Mouse (Mus musculus): ENCODE measurements around the gene Fkbp10. TPM values are rescaled to one million over a fixed set of nuclear protein-coding genes. Genes with fewer than 3 reads are reported as not detected.

Fkbp10 gene
- polyA plus RNA-seq, 1 experiment from 2014 or later = 62.1 TPM

GRCm38 (mm10) chr11:100421537-100421936 lies 6.0 kb downstream of the Fkbp10 start:
- 80% methylated on average over 8 of the region's 8 CpGs for WGBS
- TF ChIP-seq CTCF (IDR thresholded peaks at IDR 0.05; ENCODE audit: low read depth) (no peak), EP300 (optimal IDR thresholded peaks at IDR 0.05) (no peak)
- Histone ChIP-seq H3K27ac (replicated peaks) (no peak overlapping the region), H3K4me3 (ENCODE audit: low read depth, low read length) (no peak overlapping the region), H3K36me3 (ENCODE audit: control insufficient read depth, insufficient read depth, low read length) (peaks cover 2% of the 10 kb centered on the region; the same call in 1 of the 2 replicates), H3K4me1 (replicated peaks; ENCODE audit: control insufficient read depth, insufficient read depth) (no peaks in the 10 kb centered on the region), H3K27me3 (ENCODE audit: control insufficient read depth, insufficient read depth, low read length) (no peaks in the 10 kb centered on the region), H3K9ac (ENCODE audit: low read length) (no peak overlapping the region), H3K4me2 (replicated peaks; ENCODE audit: low read depth) (no peak overlapping the region), H3K9me3 (ENCODE audit: control insufficient read depth, low read length) (no peaks in the 10 kb centered on the region)
- ATAC-seq (ENCODE audit: low FRiP score, low TSS enrichment) (no peak), DNase-seq (ENCODE audit: low spot score) (no peak)

- Histone ChIP-seq H3K4me2 (replicated peaks; ENCODE audit: low read depth) (no peak overlapping the region), H3K27me3 (ENCODE audit: control insufficient read depth, insufficient read depth, low read length) (no peaks in the 10 kb centered on the region), H3K4me1 (replicated peaks; ENCODE audit: control insufficient read depth, insufficient read depth) (no peaks in the 10 kb centered on the region), H3K36me3 (ENCODE audit: control insufficient read depth, insufficient read depth, low read length) (peaks cover 2% of the 10 kb centered on the region; the same call in 1 of the 2 replicates), H3K9me3 (ENCODE audit: control insufficient read depth, low read length) (no peaks in the 10 kb centered on the region), H3K27ac (replicated peaks) (no peak overlapping the region), H3K4me3 (ENCODE audit: low read depth, low read length) (no peak overlapping the region), H3K9ac (ENCODE audit: low read length) (no peak overlapping the region)
- ATAC-seq (ENCODE audit: low FRiP score, low TSS enrichment) = no peak
- no peak for DNase-seq (ENCODE audit: low spot score)
- WGBS = 89% methylated on average over 7 of the region's 7 CpGs
- no peak for TF ChIP-seq EP300 (optimal IDR thresholded peaks at IDR 0.05)
- TF ChIP-seq CTCF (IDR thresholded peaks at IDR 0.05; ENCODE audit: low read depth) = no peak
Observed at GRCm38 (mm10) chr11:100423836-100424235, 8.3 kb downstream of the Fkbp10 start.

- Histone ChIP-seq H3K27me3 (ENCODE audit: control insufficient read depth, insufficient read depth, low read length) (no peaks in the 10 kb centered on the region), H3K9me3 (ENCODE audit: control insufficient read depth, low read length) (no peaks in the 10 kb centered on the region), H3K27ac (replicated peaks) (0 out of 2 replicates have a peak overlapping the region, but pooled peaks have one; percentile 5), H3K9ac (ENCODE audit: low read length) (no peak overlapping the region), H3K36me3 (ENCODE audit: control insufficient read depth, insufficient read depth, low read length) (no peaks in the 10 kb centered on the region; the same call in 1 of the 2 replicates), H3K4me1 (replicated peaks; ENCODE audit: control insufficient read depth, insufficient read depth) (no peaks in the 10 kb centered on the region), H3K4me3 (ENCODE audit: low read depth, low read length) (no peak overlapping the region), H3K4me2 (replicated peaks; ENCODE audit: low read depth) (no peak overlapping the region)
- peak; percentile 83 for TF ChIP-seq CTCF (IDR thresholded peaks at IDR 0.05; ENCODE audit: low read depth)
- TF ChIP-seq EP300 (optimal IDR thresholded peaks at IDR 0.05) = no peak
- 0 out of 2 replicates have a peak, but pooled peaks have one; percentile 33 for ATAC-seq (ENCODE audit: low FRiP score, low TSS enrichment)
- peak; percentile 55 for DNase-seq (ENCODE audit: low spot score)
- WGBS = 18% methylated on average over 7 of the region's 7 CpGs
Observed at GRCm38 (mm10) chr11:100425851-100426250, 10.4 kb downstream of the Fkbp10 start.

- no peaks in the 10 kb centered on the region for H3K4me1 ChIP-seq (replicated peaks; ENCODE audit: control insufficient read depth, insufficient read depth)
- H3K36me3 ChIP-seq (ENCODE audit: control insufficient read depth, insufficient read depth, low read length) = no peaks in the 10 kb centered on the region; the same call in 1 of the 2 replicates
- H3K27ac ChIP-seq (replicated peaks) = no peak overlapping the region
- no peak overlapping the region for H3K4me2 ChIP-seq (replicated peaks; ENCODE audit: low read depth)
- ATAC-seq (ENCODE audit: low FRiP score, low TSS enrichment) (no peak), DNase-seq (ENCODE audit: low spot score) (no peak)
- TF ChIP-seq CTCF (IDR thresholded peaks at IDR 0.05; ENCODE audit: low read depth) = no peak
- no peak for TF ChIP-seq EP300 (optimal IDR thresholded peaks at IDR 0.05)
- H3K4me3 ChIP-seq (ENCODE audit: low read depth, low read length) = no peak overlapping the region
- no peak overlapping the region for H3K9ac ChIP-seq (ENCODE audit: low read length)
- 76% methylated on average over 3 of the region's 3 CpGs for WGBS
- no peaks in the 10 kb centered on the region for H3K27me3 ChIP-seq (ENCODE audit: control insufficient read depth, insufficient read depth, low read length)
- no peaks in the 10 kb centered on the region for H3K9me3 ChIP-seq (ENCODE audit: control insufficient read depth, low read length)
Observed at GRCm38 (mm10) chr11:100426820-100427219, 11.3 kb downstream of the Fkbp10 start.

GRCm38 (mm10) chr11:100428612-100429199 lies 13.2 kb downstream of the Fkbp10 start:
- DNase-seq (ENCODE audit: low spot score) = no peak
- no peaks in the 10 kb centered on the region for H3K9me3 ChIP-seq (ENCODE audit: control insufficient read depth, low read length)
- no peak overlapping the region for H3K4me3 ChIP-seq (ENCODE audit: low read depth, low read length)
- H3K36me3 ChIP-seq (ENCODE audit: control insufficient read depth, insufficient read depth, low read length) = peaks cover 2% of the 10 kb centered on the region
- H3K4me1 ChIP-seq (replicated peaks; ENCODE audit: control insufficient read depth, insufficient read depth) = no peaks in the 10 kb centered on the region
- no peak for ATAC-seq (ENCODE audit: low FRiP score, low TSS enrichment)
- H3K27ac ChIP-seq (replicated peaks) = peak overlapping the region; percentile 49; the same call in 1 of the 2 replicates
- 0 out of 2 replicates have a peak overlapping the region, but pooled peaks have one; percentile 35 for H3K9ac ChIP-seq (ENCODE audit: low read length)
- no peak overlapping the region for H3K4me2 ChIP-seq (replicated peaks; ENCODE audit: low read depth)
- no peaks in the 10 kb centered on the region for H3K27me3 ChIP-seq (ENCODE audit: control insufficient read depth, insufficient read depth, low read length)
- WGBS = 41% methylated on average over 9 of the region's 9 CpGs
- TF ChIP-seq EP300 (optimal IDR thresholded peaks at IDR 0.05) (no peak), CTCF (IDR thresholded peaks at IDR 0.05; ENCODE audit: low read depth) (no peak)

- H3K27me3 ChIP-seq (ENCODE audit: control insufficient read depth, insufficient read depth, low read length) = no peaks in the 10 kb centered on the region
- no peak for ATAC-seq (ENCODE audit: low FRiP score, low TSS enrichment)
- WGBS = 70% methylated on average over 7 of the region's 7 CpGs
- no peaks in the 10 kb centered on the region for H3K4me1 ChIP-seq (replicated peaks; ENCODE audit: control insufficient read depth, insufficient read depth)
- no peaks in the 10 kb centered on the region for H3K9me3 ChIP-seq (ENCODE audit: control insufficient read depth, low read length)
- no peak for DNase-seq (ENCODE audit: low spot score)
- H3K36me3 ChIP-seq (ENCODE audit: control insufficient read depth, insufficient read depth, low read length) = peaks cover 2% of the 10 kb centered on the region; the same call in 1 of the 2 replicates
- H3K9ac ChIP-seq (ENCODE audit: low read length) = no peak overlapping the region
- H3K27ac ChIP-seq (replicated peaks) = peak overlapping the region; percentile 70
- H3K4me3 ChIP-seq (ENCODE audit: low read depth, low read length) = no peak overlapping the region
- TF ChIP-seq EP300 (optimal IDR thresholded peaks at IDR 0.05) (no peak), CTCF (IDR thresholded peaks at IDR 0.05; ENCODE audit: low read depth) (no peak)
- H3K4me2 ChIP-seq (replicated peaks; ENCODE audit: low read depth) = no peak overlapping the region
Observed at GRCm38 (mm10) chr11:100430052-100430451, 14.6 kb downstream of the Fkbp10 start.

Measured in stomach, postnatal 0 days (tissue).